In genomic region chr7:139298446-139298845, GRCm38 (mm10) we compare ENCODE assay signal across 10 mouse cellular contexts. TPM values are rescaled to one million over a fixed set of nuclear protein-coding genes. Genes with fewer than 3 reads are reported as not detected.
DNase-seq lines count a peak whose midpoint lies in the region; ATAC-seq lines count a peak whose summit lies in the region.
"Had no signal": no experiment of that assay in that cellular context is flagged by ENCODE, and none has a peak within 500 bp of the region (broad histone marks: within the 10 kb centered on the region; RNA-seq: fewer than 3 reads in every experiment).

No protein-coding gene starts in this region.

- no peak overlapping the region for H3K4me2 ChIP-seq in liver, embryonic 12.5 days
- no peak overlapping the region for H3K4me2 ChIP-seq in limb, embryonic 13.5 days (replicated peaks)
- no peak overlapping the region for H3K4me2 ChIP-seq in stomach, embryonic 15.5 days
- H3K4me2 ChIP-seq: embryonic facial prominence, embryonic 12.5 days; liver, embryonic 13.5 days had no signal

- WGBS in liver, embryonic 12.5 days (ENCODE audit: insufficient replicate concordance) = 37% methylated on average over 4 of the region's 4 CpGs
- WGBS in limb, embryonic 13.5 days = 36% methylated on average over 4 of the region's 4 CpGs
- WGBS in stomach, embryonic 15.5 days = 52% methylated on average over 4 of the region's 4 CpGs

- H3K9ac ChIP-seq in liver, embryonic 12.5 days = no peak overlapping the region
- no peak overlapping the region for H3K9ac ChIP-seq in limb, embryonic 13.5 days
- no peak overlapping the region for H3K9ac ChIP-seq in stomach, embryonic 15.5 days
- H3K9ac ChIP-seq: embryonic facial prominence, embryonic 12.5 days; liver, embryonic 13.5 days had no signal

- ATAC-seq in liver, embryonic 12.5 days = no peak; the same call in 1 of the 2 replicates
- ATAC-seq in limb, embryonic 13.5 days (ENCODE audit: low FRiP score, low read depth) = 0 out of 2 replicates have a peak, but pooled peaks have one; percentile 13
- 0 out of 2 replicates have a peak, but pooled peaks have one; percentile 19 for ATAC-seq in stomach, embryonic 15.5 days (ENCODE audit: insufficient read depth, low FRiP score, low read depth)

- no peaks in the 10 kb centered on the region for H3K9me3 ChIP-seq in liver, embryonic 12.5 days (replicated peaks)
- no peaks in the 10 kb centered on the region for H3K9me3 ChIP-seq in limb, embryonic 13.5 days
- no peaks in the 10 kb centered on the region for H3K9me3 ChIP-seq in stomach, embryonic 15.5 days
- H3K9me3 ChIP-seq: embryonic facial prominence, embryonic 12.5 days; liver, embryonic 13.5 days had no signal

- peaks cover 23% of the 10 kb centered on the region for H3K4me1 ChIP-seq in liver, embryonic 12.5 days
- H3K4me1 ChIP-seq in limb, embryonic 13.5 days = peaks cover 17% of the 10 kb centered on the region
- peaks cover 20% of the 10 kb centered on the region for H3K4me1 ChIP-seq in stomach, embryonic 15.5 days

- no peak overlapping the region for H3K27ac ChIP-seq in liver, embryonic 12.5 days
- no peak overlapping the region for H3K27ac ChIP-seq in limb, embryonic 13.5 days
- H3K27ac ChIP-seq in stomach, embryonic 15.5 days = no peak overlapping the region
- H3K27ac ChIP-seq: embryonic facial prominence, embryonic 12.5 days; liver, embryonic 13.5 days had no signal

- H3K4me3 ChIP-seq in liver, embryonic 12.5 days = no peak overlapping the region
- H3K4me3 ChIP-seq in limb, embryonic 13.5 days = no peak overlapping the region
- H3K4me3 ChIP-seq in stomach, embryonic 15.5 days (replicated peaks) = no peak overlapping the region
- H3K4me3 ChIP-seq: embryonic facial prominence, embryonic 12.5 days; liver, embryonic 13.5 days had no signal

- no peaks in the 10 kb centered on the region for H3K36me3 ChIP-seq in liver, embryonic 12.5 days
- no peaks in the 10 kb centered on the region for H3K36me3 ChIP-seq in limb, embryonic 13.5 days
- H3K36me3 ChIP-seq in stomach, embryonic 15.5 days = no peaks in the 10 kb centered on the region
- H3K36me3 ChIP-seq: embryonic facial prominence, embryonic 12.5 days; liver, embryonic 13.5 days had no signal

- 0 out of 2 replicates have a peak, but pooled peaks cover 5% of the 10 kb centered on the region for H3K27me3 ChIP-seq in liver, embryonic 12.5 days (replicated peaks)
- H3K27me3 ChIP-seq in limb, embryonic 13.5 days = peaks cover 7% of the 10 kb centered on the region; the same call in 1 of the 2 replicates
- no peaks in the 10 kb centered on the region for H3K27me3 ChIP-seq in stomach, embryonic 15.5 days (replicated peaks)
- H3K27me3 ChIP-seq: embryonic facial prominence, embryonic 12.5 days; liver, embryonic 13.5 days had no signal

- peak; percentile 49 for DNase-seq in adrenal gland, adult 2 months
- DNase-seq in adrenal gland, postnatal 4 days (ENCODE audit: low spot score in 2 of 2) = no peak
- peak; percentile 40 for DNase-seq in liver
- no peak for DNase-seq in right cerebral cortex, postnatal 14 days
- DNase-seq in layer of hippocampus, adult 9-10 months (ENCODE audit: low spot score) = no peak
- DNase-seq: liver, embryonic 13.5 days had no signal

RNA-seq across cellular contexts. Expression of gene Pwwp2b, which starts 50.2 kb away (rescaled TPM):
- total RNA-seq in adrenal gland, adult 2 months (2021) = 10 to 100 TPM in 1 of 2 experiments, 1 to 10 TPM in 1; 8.9 to 16.1 TPM
- polyA plus RNA-seq in adrenal gland, adult 2 months (2012; rRNA removed) = 19.6 and 24.4 TPM in 2 replicates
- total RNA-seq in adrenal gland, postnatal 4 days (2021) = 10 to 100 TPM; 18.2 to 21.0 TPM
- 2.3 and 2.7 TPM in 2 replicates for polyA plus RNA-seq in liver, embryonic 12.5 days (2016; fragmentation: Nextera tagmentation; extraction: Ambion mirVana)
- 10.7 and 11.7 TPM in 2 replicates for polyA plus RNA-seq in limb, embryonic 13.5 days (2015; fragmentation: Nextera tagmentation; extraction: Ambion mirVana)
- 17.1 and 18.5 TPM in 2 replicates for polyA plus RNA-seq in stomach, embryonic 15.5 days (2015; fragmentation: Nextera tagmentation; extraction: Ambion mirVana)

Comparison
In these comparisons a context has a peak if more than half of its experiments do, and no peak if none do; other contexts are left out.
1. DNase-seq: peak in adrenal gland, adult 2 months (single experiment) and liver (single experiment); none in adrenal gland, postnatal 4 days (0 of 2), right cerebral cortex, postnatal 14 days (single experiment) and layer of hippocampus, adult 9-10 months (single experiment).